Mouse (Mus musculus): ENCODE data around the gene Scg3. TPM values are rescaled to one million over a fixed set of nuclear protein-coding genes. Genes with fewer than 3 reads are reported as not detected.

Scg3 gene
- total RNA-seq, 2 experiments from 2014 or later, result 317 to 336 TPM

DNA sequence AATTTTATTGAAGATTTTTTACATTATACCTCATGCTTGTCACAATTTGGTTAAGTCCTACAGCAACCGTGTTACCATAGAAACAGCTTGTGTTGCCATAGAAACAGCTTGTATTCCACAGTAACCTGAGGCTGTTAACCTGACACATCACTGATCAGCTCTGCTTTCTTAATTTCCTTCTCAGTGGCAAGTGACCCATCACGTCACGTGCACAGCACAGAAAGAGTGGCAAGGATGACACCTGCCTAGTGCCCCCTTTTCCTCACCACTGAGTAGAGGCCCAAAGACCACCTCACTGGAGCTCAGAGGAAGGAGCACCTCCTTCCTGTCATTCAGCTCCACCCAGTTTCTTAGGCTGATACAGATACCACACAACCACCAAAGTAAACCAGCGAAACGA is 90.4 kb downstream of the Scg3 start:
- peak; percentile 49 to 78 for DNase-seq (ENCODE audit: low spot score in 2 of 2)
- intact Hi-C loops (cut with DNase I), result no loop called here

Other genes starting within 250 kb of the Scg3 start
- 10 to 100 TPM; 27.9 to 29.4 TPM for gene Leo1, start 242.5 kb downstream of the Scg3 start, total RNA-seq (2021)
- gene Tmod3, start 124.4 kb downstream of the Scg3 start, total RNA-seq (2021), result 10 to 100 TPM; 59.0 to 64.9 TPM
- gene Tmod2, start 72.7 kb downstream of the Scg3 start, total RNA-seq (2021), result 100 to 1,000 TPM; 436 to 438 TPM
- gene Lysmd2, start 58.3 kb downstream of the Scg3 start, total RNA-seq (2021), result 10 to 100 TPM; 60.1 to 63.1 TPM
- 1 to 10 TPM; 1.9 TPM for gene Bmp5, start 91.3 kb upstream of the Scg3 start, total RNA-seq (2021)